Mouse (Mus musculus): ENCODE measurements around the gene Ptx3. TPM values are rescaled to one million over a fixed set of nuclear protein-coding genes. Genes with fewer than 3 reads are reported as not detected.

The Ptx3 gene
- polyA plus RNA-seq (2014; fragmentation: Nextera tagmentation; extraction: Ambion mirVana), result 38.9 and 39.0 TPM in 2 replicates

DNA sequence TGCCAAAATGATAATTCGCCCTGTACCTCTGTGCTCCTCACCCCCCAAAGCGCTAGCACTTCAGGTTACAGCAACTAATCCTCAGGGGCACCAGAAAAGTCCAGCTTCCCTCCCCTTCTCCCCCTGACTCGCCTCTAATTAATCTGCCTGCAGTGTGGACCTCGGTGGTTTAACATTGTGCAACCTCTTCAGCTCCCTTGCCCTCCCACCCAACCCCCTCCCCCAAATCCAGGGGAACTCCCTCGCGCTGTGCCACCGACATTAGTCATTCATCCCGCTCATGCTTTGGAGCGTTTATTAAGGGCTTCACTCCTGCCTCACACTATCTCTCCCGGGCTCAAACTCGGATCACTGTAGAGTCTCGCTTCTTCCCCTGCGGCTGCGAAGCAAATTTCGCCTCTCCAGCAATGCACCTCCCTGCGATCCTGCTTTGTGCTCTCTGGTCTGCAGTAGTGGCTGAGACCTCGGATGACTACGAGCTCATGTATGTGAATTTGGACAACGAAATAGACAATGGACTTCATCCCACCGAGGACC lies at the start of gene Ptx3:
TSS of gene Ptx3 (plus strand) at position 256 of the 537 bp plus-strand sequence.
- H3K4me1 ChIP-seq (replicated peaks; ENCODE audit: control insufficient read depth, insufficient read depth, low read length), result no peaks in the 10 kb centered on the region; the same call in 1 of the 2 replicates
- 0 out of 2 replicates have a peak, but pooled peaks cover 2% of the 10 kb centered on the region for H3K27me3 ChIP-seq (ENCODE audit: control insufficient read depth, insufficient read depth, low read length)
- H3K4me3 ChIP-seq (ENCODE audit: low read depth, low read length), result peak within 1 kb of the TSS; percentile 57
- H3K36me3 ChIP-seq (ENCODE audit: control insufficient read depth, insufficient read depth, low read length), result no peaks in the 10 kb centered on the region
- ATAC-seq (ENCODE audit: low FRiP score) (peak; percentile 53), DNase-seq (ENCODE audit: low spot score) (peak; percentile 64)
- H3K9ac ChIP-seq (ENCODE audit: low read depth, low read length), result peak within 1 kb of the TSS; percentile 66
- 1% methylated on average over 20 of the region's 20 CpGs for WGBS
- H3K9me3 ChIP-seq (ENCODE audit: control insufficient read depth, low read length), result no peaks in the 10 kb centered on the region
- peak within 1 kb of the TSS; percentile 51; the same call in 1 of the 2 replicates for H3K27ac ChIP-seq (ENCODE audit: low read depth, low read length)
- peak within 1 kb of the TSS; percentile 92 for H3K4me2 ChIP-seq (replicated peaks; ENCODE audit: low read depth, low read length)

DNA sequence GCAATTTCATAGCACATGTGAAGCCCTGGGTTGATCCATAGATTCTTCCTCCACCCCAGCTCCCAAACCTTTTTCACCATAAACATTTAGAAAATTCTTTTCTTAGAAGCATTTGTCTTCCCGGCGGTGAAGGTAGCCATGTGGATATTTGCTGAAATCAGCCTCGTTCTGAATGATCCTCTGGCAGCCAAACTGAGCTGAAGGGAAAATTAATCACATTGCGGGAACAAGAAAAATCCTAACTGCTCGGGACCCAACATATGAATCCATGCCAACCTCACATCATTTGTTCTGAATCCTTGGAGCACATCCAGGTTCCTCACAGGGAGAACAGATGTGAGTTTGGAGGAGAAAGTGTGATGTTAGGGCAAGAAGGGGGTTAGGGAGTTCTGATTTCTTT lies 46.8 kb upstream of the Ptx3 start:
- Histone ChIP-seq H3K27me3 (ENCODE audit: control insufficient read depth, insufficient read depth, low read length) (no peaks in the 10 kb centered on the region), H3K27ac (ENCODE audit: low read depth, low read length) (no peak overlapping the region), H3K4me3 (ENCODE audit: low read depth, low read length) (no peak overlapping the region), H3K4me1 (replicated peaks; ENCODE audit: control insufficient read depth, insufficient read depth, low read length) (no peaks in the 10 kb centered on the region), H3K9ac (ENCODE audit: low read depth, low read length) (no peak overlapping the region), H3K9me3 (ENCODE audit: control insufficient read depth, low read length) (no peaks in the 10 kb centered on the region), H3K36me3 (ENCODE audit: control insufficient read depth, insufficient read depth, low read length) (no peaks in the 10 kb centered on the region), H3K4me2 (replicated peaks; ENCODE audit: low read depth, low read length) (no peak overlapping the region)
- DNase-seq (ENCODE audit: low spot score) (no peak), ATAC-seq (ENCODE audit: low FRiP score) (no peak)
- 87% methylated on average over 5 of the region's 5 CpGs for WGBS

DNA sequence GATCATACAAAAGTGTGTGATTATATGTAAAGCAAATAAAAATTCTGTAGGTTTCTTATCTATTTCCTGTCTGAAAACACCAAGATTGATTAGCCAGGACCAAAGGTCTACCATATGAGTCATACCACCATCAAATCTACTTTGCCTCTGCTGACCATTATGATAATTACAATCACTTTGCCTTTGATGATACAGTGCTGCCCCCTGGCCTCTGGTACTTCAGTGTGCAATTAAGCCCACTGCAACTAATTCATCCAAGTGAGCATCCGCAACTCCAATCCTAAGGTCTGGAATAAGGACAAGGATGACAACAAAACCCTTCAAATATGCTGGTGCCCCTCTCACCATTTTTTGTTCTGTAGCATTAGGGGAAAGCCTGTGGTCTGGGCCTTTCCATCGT lies 40.1 kb upstream of the Ptx3 start:
- Histone ChIP-seq H3K4me2 (replicated peaks; ENCODE audit: low read depth, low read length) (no peak overlapping the region), H3K9me3 (ENCODE audit: control insufficient read depth, low read length) (no peaks in the 10 kb centered on the region), H3K4me1 (replicated peaks; ENCODE audit: control insufficient read depth, insufficient read depth, low read length) (no peaks in the 10 kb centered on the region), H3K27me3 (ENCODE audit: control insufficient read depth, insufficient read depth, low read length) (no peaks in the 10 kb centered on the region), H3K27ac (ENCODE audit: low read depth, low read length) (no peak overlapping the region), H3K9ac (ENCODE audit: low read depth, low read length) (no peak overlapping the region), H3K4me3 (ENCODE audit: low read depth, low read length) (no peak overlapping the region), H3K36me3 (ENCODE audit: control insufficient read depth, insufficient read depth, low read length) (no peaks in the 10 kb centered on the region)
- 92% methylated on average over 2 of the region's 2 CpGs for WGBS
- DNase-seq (ENCODE audit: low spot score), result no peak
- ATAC-seq (ENCODE audit: low FRiP score), result no peak

DNA sequence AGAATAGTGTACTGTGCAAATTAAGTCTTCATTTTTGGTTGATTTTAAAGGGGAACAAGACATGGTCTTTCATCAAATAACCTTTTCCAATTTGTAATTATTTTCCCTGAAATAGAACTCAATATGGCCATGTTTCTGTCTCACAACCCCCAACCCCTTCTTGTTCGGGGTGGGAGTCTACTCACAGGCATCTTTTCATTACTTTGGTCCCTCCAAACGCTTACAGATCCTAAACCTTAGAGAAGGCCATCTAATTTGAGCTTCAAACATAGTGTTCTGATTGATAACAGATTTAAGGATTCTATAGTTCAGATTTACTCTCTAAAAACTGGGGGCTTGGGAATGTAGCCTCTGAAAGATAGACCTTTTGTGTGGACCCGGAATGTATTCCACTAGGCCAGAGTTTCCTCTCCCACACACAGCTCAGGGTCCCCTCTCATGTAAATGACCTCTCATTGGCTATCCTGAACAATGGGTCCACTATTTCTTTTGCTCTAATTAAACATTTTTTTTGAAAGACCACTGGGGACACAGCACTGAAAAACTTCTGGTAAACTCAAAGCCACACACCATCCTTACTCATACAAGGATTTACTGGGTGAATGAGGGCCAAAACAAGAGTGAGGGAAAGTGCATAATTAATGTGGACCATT lies 25.7 kb upstream of the Ptx3 start:
- Histone ChIP-seq H3K4me1 (replicated peaks; ENCODE audit: control insufficient read depth, insufficient read depth, low read length) (no peaks in the 10 kb centered on the region), H3K4me2 (replicated peaks; ENCODE audit: low read depth, low read length) (no peak overlapping the region), H3K9ac (ENCODE audit: low read depth, low read length) (no peak overlapping the region), H3K36me3 (ENCODE audit: control insufficient read depth, insufficient read depth, low read length) (no peaks in the 10 kb centered on the region), H3K9me3 (ENCODE audit: control insufficient read depth, low read length) (no peaks in the 10 kb centered on the region), H3K27me3 (ENCODE audit: control insufficient read depth, insufficient read depth, low read length) (no peaks in the 10 kb centered on the region), H3K27ac (ENCODE audit: low read depth, low read length) (no peak overlapping the region), H3K4me3 (ENCODE audit: low read depth, low read length) (no peak overlapping the region)
- WGBS, result 82% methylated on average over 3 of the region's 3 CpGs
- DNase-seq (ENCODE audit: low spot score) (no peak), ATAC-seq (ENCODE audit: low FRiP score) (no peak)

DNA sequence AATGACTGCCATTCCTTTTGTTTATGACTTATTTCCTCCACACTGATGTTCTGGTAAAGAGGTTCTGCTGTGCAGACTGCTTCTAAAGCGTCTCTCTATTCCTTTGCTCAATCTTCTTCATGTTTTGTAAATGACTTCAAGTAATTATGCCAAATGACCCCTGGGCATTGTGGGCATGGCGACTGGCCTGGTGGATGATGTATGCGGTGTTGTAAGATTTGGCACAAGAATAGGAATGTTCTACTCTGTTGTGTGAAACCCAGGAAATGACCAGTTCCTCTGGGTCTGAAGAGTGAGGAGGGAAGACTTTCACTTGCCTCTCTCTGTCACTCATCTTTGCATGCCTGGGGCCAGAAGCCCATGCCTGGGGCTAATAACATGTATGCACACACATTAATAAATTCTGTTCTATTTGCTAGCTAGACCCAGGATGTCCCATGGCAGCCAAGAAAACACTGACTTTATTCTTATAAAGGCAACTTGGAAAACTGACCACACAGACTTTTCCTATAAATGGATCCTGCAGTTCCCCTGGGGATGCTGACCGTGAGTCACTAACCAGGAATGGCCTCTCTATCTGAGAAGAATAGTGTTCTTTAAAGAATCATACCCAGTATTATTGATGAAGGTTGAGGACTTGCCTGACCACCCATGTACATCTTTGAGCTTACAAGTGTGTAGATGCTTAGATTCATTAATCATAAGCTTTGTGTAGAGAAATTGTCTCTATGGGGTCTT lies 10.7 kb upstream of the Ptx3 start:
- no peaks in the 10 kb centered on the region for H3K36me3 ChIP-seq (ENCODE audit: control insufficient read depth, insufficient read depth, low read length)
- H3K27me3 ChIP-seq (ENCODE audit: control insufficient read depth, insufficient read depth, low read length), result no peaks in the 10 kb centered on the region
- no peak overlapping the region for H3K9ac ChIP-seq (ENCODE audit: low read depth, low read length)
- no peak overlapping the region for H3K4me3 ChIP-seq (ENCODE audit: low read depth, low read length)
- H3K4me1 ChIP-seq (replicated peaks; ENCODE audit: control insufficient read depth, insufficient read depth, low read length), result no peaks in the 10 kb centered on the region
- DNase-seq (ENCODE audit: low spot score) (no peak), ATAC-seq (ENCODE audit: low FRiP score) (no peak)
- H3K27ac ChIP-seq (ENCODE audit: low read depth, low read length), result no peak overlapping the region
- 79% methylated on average over 4 of the region's 4 CpGs for WGBS
- H3K9me3 ChIP-seq (ENCODE audit: control insufficient read depth, low read length), result no peaks in the 10 kb centered on the region
- H3K4me2 ChIP-seq (replicated peaks; ENCODE audit: low read depth, low read length), result no peak overlapping the region

DNA sequence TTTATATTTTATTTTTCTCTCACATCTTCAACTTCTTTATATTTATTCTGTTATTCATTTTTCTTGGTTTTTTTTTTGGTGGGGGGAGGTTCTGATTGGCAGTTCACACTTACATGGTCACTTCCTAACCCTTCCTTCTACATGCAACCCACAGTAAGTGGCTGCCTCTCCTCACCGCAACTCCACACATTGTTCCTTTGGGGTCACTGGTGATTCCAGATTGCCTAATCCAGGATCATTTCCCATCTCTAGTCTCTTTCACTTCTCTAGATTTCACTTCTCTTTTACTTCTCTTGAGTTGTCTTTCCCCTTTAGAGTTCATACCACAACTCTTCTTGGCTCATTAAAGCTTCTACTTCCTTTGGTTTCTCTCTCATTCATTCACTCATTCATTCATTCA lies 6.2 kb upstream of the Ptx3 start:
- no peak overlapping the region for H3K9ac ChIP-seq (ENCODE audit: low read depth, low read length)
- no peak overlapping the region for H3K27ac ChIP-seq (ENCODE audit: low read depth, low read length)
- 89% methylated on average over 1 of the region's 1 CpGs for WGBS
- H3K4me3 ChIP-seq (ENCODE audit: low read depth, low read length), result no peak overlapping the region
- H3K9me3 ChIP-seq (ENCODE audit: control insufficient read depth, low read length), result no peaks in the 10 kb centered on the region
- no peak for DNase-seq (ENCODE audit: low spot score)
- H3K4me1 ChIP-seq (replicated peaks; ENCODE audit: control insufficient read depth, insufficient read depth, low read length), result no peaks in the 10 kb centered on the region
- no peaks in the 10 kb centered on the region for H3K36me3 ChIP-seq (ENCODE audit: control insufficient read depth, insufficient read depth, low read length)
- no peaks in the 10 kb centered on the region for H3K27me3 ChIP-seq (ENCODE audit: control insufficient read depth, insufficient read depth, low read length)
- no peak for ATAC-seq (ENCODE audit: low FRiP score)
- no peak overlapping the region for H3K4me2 ChIP-seq (replicated peaks; ENCODE audit: low read depth, low read length)

DNA sequence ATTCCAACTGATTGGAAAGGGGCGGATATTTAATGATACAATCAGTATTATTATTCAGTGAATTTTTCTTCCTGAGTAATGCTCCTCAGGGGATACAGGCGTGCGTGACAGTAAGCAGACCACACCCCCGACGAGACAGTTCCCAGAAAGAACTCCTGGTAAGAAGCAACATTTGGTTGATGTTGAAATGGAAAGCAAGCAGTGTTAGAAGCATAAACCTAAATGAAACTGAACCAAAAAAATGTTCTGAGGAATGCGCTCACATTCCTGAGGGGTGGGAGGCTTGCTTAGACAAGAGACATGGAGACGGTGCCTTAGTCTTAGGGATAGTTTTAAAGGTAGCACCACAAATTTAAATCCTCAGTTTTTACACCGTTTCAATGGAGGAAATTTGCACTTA lies 4.0 kb upstream of the Ptx3 start:
- no peak overlapping the region for H3K27ac ChIP-seq (ENCODE audit: low read depth, low read length)
- H3K9me3 ChIP-seq (ENCODE audit: control insufficient read depth, low read length), result no peaks in the 10 kb centered on the region
- no peaks in the 10 kb centered on the region for H3K36me3 ChIP-seq (ENCODE audit: control insufficient read depth, insufficient read depth, low read length)
- no peaks in the 10 kb centered on the region for H3K4me1 ChIP-seq (replicated peaks; ENCODE audit: control insufficient read depth, insufficient read depth, low read length)
- no peak overlapping the region for H3K9ac ChIP-seq (ENCODE audit: low read depth, low read length)
- 71% methylated on average over 8 of the region's 8 CpGs for WGBS
- H3K4me2 ChIP-seq (replicated peaks; ENCODE audit: low read depth, low read length), result no peak overlapping the region
- no peaks in the 10 kb centered on the region for H3K27me3 ChIP-seq (ENCODE audit: control insufficient read depth, insufficient read depth, low read length)
- ATAC-seq (ENCODE audit: low FRiP score) (no peak), DNase-seq (ENCODE audit: low spot score) (peak; percentile 6)
- H3K4me3 ChIP-seq (ENCODE audit: low read depth, low read length), result no peak overlapping the region

DNA sequence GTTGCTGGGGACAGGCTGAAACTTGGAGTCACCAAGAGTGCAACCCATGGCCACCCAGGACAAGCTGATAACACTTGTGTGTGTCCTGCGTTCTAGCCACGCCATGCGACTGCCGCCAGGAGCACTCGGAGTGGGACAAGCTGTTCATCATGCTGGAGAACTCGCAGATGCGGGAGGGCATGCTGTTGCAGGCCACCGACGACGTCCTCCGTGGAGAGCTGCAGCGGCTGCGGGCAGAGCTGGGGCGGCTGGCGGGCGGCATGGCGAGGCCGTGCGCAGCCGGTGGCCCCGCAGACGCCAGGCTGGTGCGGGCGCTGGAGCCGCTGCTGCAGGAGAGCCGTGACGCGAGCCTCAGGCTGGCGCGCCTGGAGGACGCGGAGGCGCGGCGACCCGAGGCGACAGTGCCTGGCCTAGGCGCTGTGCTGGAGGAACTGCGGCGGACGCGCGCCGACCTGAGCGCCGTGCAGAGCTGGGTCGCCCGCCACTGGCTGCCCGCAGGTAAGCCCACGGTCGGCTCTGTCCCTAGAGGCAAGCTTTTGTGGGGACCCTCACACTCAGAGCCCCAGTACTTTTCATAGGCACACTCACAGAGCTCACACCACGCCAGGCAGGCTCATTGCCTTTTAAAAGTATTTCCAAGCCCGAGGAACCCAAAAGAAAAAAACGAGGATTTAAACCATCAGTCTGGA lies 988 bp downstream of the Ptx3 start:
- H3K9ac ChIP-seq (ENCODE audit: low read depth, low read length), result peak overlapping the region; percentile 66
- peak overlapping the region; percentile 92 for H3K4me2 ChIP-seq (replicated peaks; ENCODE audit: low read depth, low read length)
- no peaks in the 10 kb centered on the region for H3K9me3 ChIP-seq (ENCODE audit: control insufficient read depth, low read length)
- peak overlapping the region; percentile 57 for H3K4me3 ChIP-seq (ENCODE audit: low read depth, low read length)
- H3K27me3 ChIP-seq (ENCODE audit: control insufficient read depth, insufficient read depth, low read length), result 0 out of 2 replicates have a peak, but pooled peaks cover 2% of the 10 kb centered on the region
- no peaks in the 10 kb centered on the region; the same call in 1 of the 2 replicates for H3K4me1 ChIP-seq (replicated peaks; ENCODE audit: control insufficient read depth, insufficient read depth, low read length)
- DNase-seq (ENCODE audit: low spot score) (peak; percentile 72), ATAC-seq (ENCODE audit: low FRiP score) (peak; percentile 90)
- H3K36me3 ChIP-seq (ENCODE audit: control insufficient read depth, insufficient read depth, low read length), result no peaks in the 10 kb centered on the region
- WGBS, result 0% methylated on average over 46 of the region's 54 CpGs
- 0 out of 2 replicates have a peak overlapping the region, but pooled peaks have one; percentile 51 for H3K27ac ChIP-seq (ENCODE audit: low read depth, low read length)

Measured in hindbrain, embryonic 11.5 days (tissue).